Mouse (Mus musculus) heart, embryonic 16.5 days (tissue): ENCODE results near the gene Acot11. TPM values are rescaled to one million over a fixed set of nuclear protein-coding genes. Genes with fewer than 3 reads are reported as not detected.

Source experiments
- ATAC-seq: fragments of 200-750 bp; cut with Nextera tagmentation; replicated peaks from 2 replicates; pipeline ENCODE4 v1.8.0; 2017; ENCODE audit warnings: moderate number of reproducible peaks; ENCODE audit not compliant: insufficient read depth, low FRiP score; ENCODE audit errors: extremely low read depth
- H3K27ac ChIP-seq: fragments of 300-500 bp; sonication (generic); 2 replicates; pipeline ENCODE4 v1.5.1; 2014; ENCODE audit warnings: mild to moderate bottlenecking, low read length, control low read depth, moderate library complexity
- H3K27me3 ChIP-seq: fragments of 300-500 bp; sonication (generic); 2 replicates; pipeline ENCODE4 v1.6.1; 2014; ENCODE audit warnings: low read length, mixed read lengths; ENCODE audit not compliant: control insufficient read depth, insufficient read depth
- H3K36me3 ChIP-seq: fragments of 300-500 bp; sonication (generic); 2 replicates; pipeline ENCODE4 v1.6.1; 2014; ENCODE audit not compliant: control insufficient read depth, insufficient read depth
- H3K4me1 ChIP-seq: fragments of 300-500 bp; sonication (generic); 2 replicates; pipeline ENCODE4 v1.6.1; 2014; ENCODE audit warnings: low read length, mixed read lengths; ENCODE audit not compliant: control insufficient read depth, insufficient read depth
- H3K4me2 ChIP-seq: fragments of 300-500 bp; sonication (generic); 2 replicates; pipeline ENCODE4 v1.6.1; 2014; ENCODE audit warnings: low read depth, mild to moderate bottlenecking, control low read depth, low read length
- H3K4me3 ChIP-seq: fragments of 300-500 bp; sonication (generic); 2 replicates; pipeline ENCODE4 v1.5.1; 2014; ENCODE audit warnings: mild to moderate bottlenecking, control low read depth, low read length
- H3K9ac ChIP-seq: fragments of 300-500 bp; sonication (generic); 2 replicates; pipeline ENCODE4 v1.6.1; 2014; ENCODE audit warnings: low read length, control low read depth
- H3K9me3 ChIP-seq: fragments of 300-500 bp; sonication (generic); replicated peaks from 2 replicates; pipeline ENCODE4 v1.6.1; 2016; ENCODE audit warnings: low read length; ENCODE audit not compliant: control insufficient read depth
- WGBS: fragments of 180-500 bp; shearing (Covaris S2); extraction: QIAGEN DNeasy Blood & Tissue Kit; methylation state at CpG from one replicate; pipeline ENCODE4 v1.1.7; 2014; 5-methylcytosine and 5-hydroxymethylcytosine counted together
- polyA plus RNA-seq: library from polyadenylated mRNA; unstranded; fragments of >200 nt; fragmentation: Nextera tagmentation; extraction: Ambion mirVana; gene quantifications from 2 replicates; pipeline ENCODE4 v1.2.1, GENCODE M21; 2015

Acot11 gene
- polyA plus RNA-seq, 1 experiment from 2014 or later: 7.9 TPM

GRCm38 (mm10) chr4:106839254-106839834, 34.5 kb upstream of the Acot11 start:
- Histone ChIP-seq H3K27me3 (no peaks in the 10 kb centered on the region), H3K27ac (peak overlapping the region; percentile 90), H3K4me2 (peak overlapping the region; percentile 73), H3K4me1 (peaks cover 29% of the 10 kb centered on the region), H3K9me3 (no peaks in the 10 kb centered on the region), H3K4me3 (peak overlapping the region; percentile 57), H3K36me3 (no peaks in the 10 kb centered on the region), H3K9ac (peak overlapping the region; percentile 75)
- whole genome bisulfite sequencing: 0% methylated on average over 32 of the region's 32 CpGs
- peak; percentile 33 for ATAC-seq

- peak overlapping the region; percentile 57 for H3K4me3 ChIP-seq
- H3K27ac ChIP-seq: peak overlapping the region; percentile 90
- peak; percentile 85 for ATAC-seq
- peak overlapping the region; percentile 75 for H3K9ac ChIP-seq
- peak overlapping the region; percentile 73 for H3K4me2 ChIP-seq
- 2% methylated on average over 36 of the region's 36 CpGs for WGBS
- H3K36me3 ChIP-seq: no peaks in the 10 kb centered on the region
- no peaks in the 10 kb centered on the region for H3K27me3 ChIP-seq
- H3K4me1 ChIP-seq: peaks cover 29% of the 10 kb centered on the region
- no peaks in the 10 kb centered on the region for H3K9me3 ChIP-seq
Measured at GRCm38 (mm10) chr4:106838548-106839253, 33.9 kb upstream of the Acot11 start.

- no peaks in the 10 kb centered on the region for H3K27me3 ChIP-seq
- H3K4me3 ChIP-seq: peak overlapping the region; percentile 25
- H3K9ac ChIP-seq: peak overlapping the region; percentile 8; the same call in 1 of the 2 replicates
- H3K4me2 ChIP-seq: peak overlapping the region; percentile 73
- peaks cover 29% of the 10 kb centered on the region for H3K4me1 ChIP-seq
- H3K27ac ChIP-seq: no peak overlapping the region
- no peaks in the 10 kb centered on the region for H3K36me3 ChIP-seq
- 2% methylated on average over 15 of the region's 18 CpGs for WGBS
- H3K9me3 ChIP-seq: no peaks in the 10 kb centered on the region
- ATAC-seq: peak; percentile 53
Measured at GRCm38 (mm10) chr4:106837964-106838363, 33.2 kb upstream of the Acot11 start.

- WGBS: 10% methylated on average over 9 of the region's 9 CpGs
- Histone ChIP-seq H3K4me2 (peak overlapping the region; percentile 73), H3K4me1 (peaks cover 29% of the 10 kb centered on the region), H3K27me3 (no peaks in the 10 kb centered on the region), H3K4me3 (peak overlapping the region; percentile 25), H3K27ac (no peak overlapping the region), H3K9me3 (no peaks in the 10 kb centered on the region), H3K36me3 (no peaks in the 10 kb centered on the region), H3K9ac (peak overlapping the region; percentile 8; the same call in 1 of the 2 replicates)
- no peak for ATAC-seq
Measured at GRCm38 (mm10) chr4:106837425-106837824, 32.6 kb upstream of the Acot11 start.

GRCm38 (mm10) chr4:106830545-106831112, 25.8 kb upstream of the Acot11 start:
- Histone ChIP-seq H3K4me3 (no peak overlapping the region), H3K27me3 (0 out of 2 replicates have a peak, but pooled peaks cover 2% of the 10 kb centered on the region), H3K36me3 (no peaks in the 10 kb centered on the region), H3K9me3 (no peaks in the 10 kb centered on the region), H3K4me2 (no peak overlapping the region), H3K9ac (no peak overlapping the region), H3K27ac (no peak overlapping the region), H3K4me1 (peaks cover 7% of the 10 kb centered on the region)
- ATAC-seq: no peak
- WGBS: 57% methylated on average over 6 of the region's 6 CpGs

GRCm38 (mm10) chr4:106827738-106828361, 23.1 kb upstream of the Acot11 start:
- H3K36me3 ChIP-seq: no peaks in the 10 kb centered on the region
- H3K4me2 ChIP-seq: peak overlapping the region; percentile 90
- H3K27ac ChIP-seq: 0 out of 2 replicates have a peak overlapping the region, but pooled peaks have one; percentile 3
- no peaks in the 10 kb centered on the region for H3K9me3 ChIP-seq
- under 1% methylated on average over 41 of the region's 42 CpGs for WGBS
- H3K4me3 ChIP-seq: peak overlapping the region; percentile 58
- peak overlapping the region; percentile 68 for H3K9ac ChIP-seq
- peak; percentile 80 for ATAC-seq
- peaks cover 7% of the 10 kb centered on the region for H3K4me1 ChIP-seq
- H3K27me3 ChIP-seq: 0 out of 2 replicates have a peak, but pooled peaks cover 2% of the 10 kb centered on the region

- Histone ChIP-seq H3K9ac (no peak overlapping the region), H3K9me3 (no peaks in the 10 kb centered on the region), H3K4me3 (no peak overlapping the region), H3K36me3 (no peaks in the 10 kb centered on the region), H3K4me1 (peaks cover 7% of the 10 kb centered on the region), H3K4me2 (no peak overlapping the region), H3K27ac (no peak overlapping the region), H3K27me3 (0 out of 2 replicates have a peak, but pooled peaks cover 2% of the 10 kb centered on the region)
- ATAC-seq: no peak
- WGBS: 50% methylated on average over 5 of the region's 5 CpGs
Measured at GRCm38 (mm10) chr4:106825229-106825628, 20.4 kb upstream of the Acot11 start.

- H3K9me3 ChIP-seq: no peaks in the 10 kb centered on the region
- no peaks in the 10 kb centered on the region for H3K27me3 ChIP-seq
- H3K27ac ChIP-seq: no peak overlapping the region
- H3K4me2 ChIP-seq: no peak overlapping the region
- H3K9ac ChIP-seq: no peak overlapping the region
- H3K4me3 ChIP-seq: no peak overlapping the region
- H3K36me3 ChIP-seq: no peaks in the 10 kb centered on the region
- H3K4me1 ChIP-seq: no peaks in the 10 kb centered on the region
- ATAC-seq: no peak
Measured at GRCm38 (mm10) chr4:106819404-106819803, 14.6 kb upstream of the Acot11 start.
